Mouse (Mus musculus): Measurements from ENCODE around the gene Acad11. TPM values are rescaled to one million over a fixed set of nuclear protein-coding genes. Genes with fewer than 3 reads are reported as not detected.

Acad11 gene
- polyA plus RNA-seq, 1 experiment from 2014 or later: 11.2 TPM

DNA sequence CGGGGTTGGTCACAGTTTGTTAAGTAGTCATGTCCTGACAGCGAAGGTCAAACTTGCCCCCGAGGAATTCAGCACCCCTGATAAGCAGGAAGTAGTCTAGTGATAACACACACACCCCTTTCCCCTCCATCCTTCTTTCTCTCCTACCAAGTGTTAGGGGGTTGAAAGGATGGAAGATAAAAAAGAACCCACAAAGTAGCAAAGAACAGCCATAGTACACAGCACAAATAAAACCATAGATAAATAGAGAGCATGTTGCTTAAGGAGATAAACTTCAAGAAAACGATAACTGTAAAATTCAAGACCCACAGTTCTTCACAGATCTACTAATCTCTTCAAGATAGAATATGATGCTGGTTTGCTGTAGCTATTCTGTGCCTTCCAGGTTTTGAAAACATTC is 7.1 kb downstream of the Acad11 start:
- ATAC-seq (ENCODE audit: low read depth) (no peak), DNase-seq (ENCODE audit: low spot score) (no peak)
- H3K27me3 ChIP-seq (replicated peaks; ENCODE audit: control insufficient read depth, insufficient read depth, low read length): no peaks in the 10 kb centered on the region
- H3K4me3 ChIP-seq (ENCODE audit: low read depth, low read length): no peak overlapping the region
- H3K9me3 ChIP-seq (ENCODE audit: control insufficient read depth, low read length): no peaks in the 10 kb centered on the region
- H3K27ac ChIP-seq (replicated peaks; ENCODE audit: low read depth, low read length): no peak overlapping the region
- no peak overlapping the region for H3K9ac ChIP-seq (ENCODE audit: low read depth, low read length)
- WGBS: 75% methylated on average over 4 of the region's 4 CpGs
- H3K4me1 ChIP-seq (ENCODE audit: control insufficient read depth, insufficient read depth, low read length): no peaks in the 10 kb centered on the region
- no peak overlapping the region for H3K4me2 ChIP-seq (ENCODE audit: low read depth, low read length)
- H3K36me3 ChIP-seq (ENCODE audit: control insufficient read depth, insufficient read depth, low read length): no peaks in the 10 kb centered on the region

DNA sequence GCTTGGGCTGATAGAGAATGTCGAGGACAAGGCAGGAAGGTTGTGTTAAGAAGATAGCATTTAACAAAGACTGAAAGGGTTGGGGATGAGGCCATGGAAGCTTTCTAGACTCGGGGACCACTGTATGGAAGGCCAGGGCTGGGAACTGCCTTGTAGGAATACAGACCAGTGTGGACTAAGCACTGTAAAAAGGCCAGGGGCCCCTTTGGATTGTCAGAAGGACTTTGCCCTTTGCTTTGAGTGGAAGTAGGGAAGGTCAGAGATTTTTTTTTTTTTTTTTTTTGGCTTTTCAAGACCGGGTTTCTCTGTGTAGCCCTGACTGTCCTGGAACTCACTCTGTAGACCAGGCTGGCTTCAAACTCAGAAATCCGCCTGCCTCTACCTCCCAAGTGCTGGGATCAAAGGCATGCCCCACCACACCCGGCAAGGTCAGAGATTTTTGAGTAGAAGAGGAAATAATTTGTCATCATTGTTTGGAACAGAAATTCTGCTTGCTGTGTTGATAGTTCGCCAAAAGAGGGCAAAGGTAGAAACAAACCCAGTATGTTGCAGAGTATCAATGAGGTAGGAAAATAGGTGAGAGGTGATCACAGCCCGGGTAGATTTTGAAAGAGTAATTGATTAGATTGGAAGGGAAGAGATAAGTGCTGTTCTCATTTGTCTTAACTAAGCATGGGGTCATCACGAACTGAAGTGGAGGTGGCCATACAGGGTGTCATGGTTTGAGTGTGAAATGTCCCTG is 7.9 kb downstream of the Acad11 start:
- Histone ChIP-seq H3K27me3 (replicated peaks; ENCODE audit: control insufficient read depth, insufficient read depth, low read length) (no peaks in the 10 kb centered on the region), H3K9me3 (ENCODE audit: control insufficient read depth, low read length) (no peaks in the 10 kb centered on the region), H3K4me3 (ENCODE audit: low read depth, low read length) (no peak overlapping the region), H3K4me2 (ENCODE audit: low read depth, low read length) (no peak overlapping the region), H3K36me3 (ENCODE audit: control insufficient read depth, insufficient read depth, low read length) (no peaks in the 10 kb centered on the region), H3K9ac (ENCODE audit: low read depth, low read length) (no peak overlapping the region), H3K4me1 (ENCODE audit: control insufficient read depth, insufficient read depth, low read length) (no peaks in the 10 kb centered on the region), H3K27ac (replicated peaks; ENCODE audit: low read depth, low read length) (no peak overlapping the region)
- ATAC-seq (ENCODE audit: low read depth): no peak
- 76% methylated on average over 8 of the region's 8 CpGs for WGBS
- no peak for DNase-seq (ENCODE audit: low spot score)

DNA sequence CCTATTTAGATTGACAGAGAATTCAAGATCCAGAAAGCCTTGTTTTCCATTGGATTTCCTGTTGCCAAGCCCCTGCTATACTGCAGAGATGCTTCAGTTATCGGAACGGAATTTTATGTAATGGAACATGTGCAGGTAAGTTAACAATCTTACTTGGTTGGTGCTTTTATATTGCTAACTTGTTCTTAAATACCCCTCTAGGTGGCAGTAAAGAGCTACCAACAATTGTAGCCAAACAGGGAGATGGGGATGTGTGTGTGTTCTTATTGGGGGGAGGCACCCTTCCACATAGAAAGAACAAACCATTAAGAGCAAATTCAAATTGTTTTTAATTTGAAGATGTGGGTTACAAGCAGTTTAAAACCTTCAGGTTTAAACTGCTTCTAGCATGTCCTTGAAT is 12.6 kb downstream of the Acad11 start:
- Histone ChIP-seq H3K4me3 (ENCODE audit: low read depth, low read length) (no peak overlapping the region), H3K9me3 (ENCODE audit: control insufficient read depth, low read length) (no peaks in the 10 kb centered on the region), H3K9ac (ENCODE audit: low read depth, low read length) (no peak overlapping the region), H3K27ac (replicated peaks; ENCODE audit: low read depth, low read length) (no peak overlapping the region), H3K4me2 (ENCODE audit: low read depth, low read length) (no peak overlapping the region), H3K4me1 (ENCODE audit: control insufficient read depth, insufficient read depth, low read length) (no peaks in the 10 kb centered on the region), H3K36me3 (ENCODE audit: control insufficient read depth, insufficient read depth, low read length) (no peaks in the 10 kb centered on the region), H3K27me3 (replicated peaks; ENCODE audit: control insufficient read depth, insufficient read depth, low read length) (no peaks in the 10 kb centered on the region)
- ATAC-seq (ENCODE audit: low read depth): no peak
- no peak for DNase-seq (ENCODE audit: low spot score)
- 63% methylated on average over 2 of the region's 2 CpGs for WGBS

DNA sequence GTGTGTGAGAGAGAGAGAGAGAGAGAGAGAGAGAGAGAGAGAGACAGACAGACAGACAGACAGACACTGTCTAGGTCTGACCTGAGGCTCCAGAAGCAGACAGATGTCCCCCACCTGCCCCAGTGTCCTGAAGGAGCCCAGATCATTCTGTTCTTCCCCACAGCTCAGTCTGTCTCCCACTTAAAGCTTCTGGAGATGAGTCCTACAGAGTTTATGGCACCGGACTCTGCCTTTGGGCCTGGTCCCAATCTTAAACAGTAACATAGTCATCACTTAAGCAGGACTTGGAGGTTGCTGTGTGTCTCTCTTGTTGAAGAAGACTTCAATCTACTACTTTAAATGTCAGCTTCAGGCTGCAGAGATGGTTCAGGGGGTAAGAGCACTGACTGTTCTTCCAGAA is 15.6 kb downstream of the Acad11 start:
- Histone ChIP-seq H3K27me3 (replicated peaks; ENCODE audit: control insufficient read depth, insufficient read depth, low read length) (no peaks in the 10 kb centered on the region), H3K4me2 (ENCODE audit: low read depth, low read length) (no peak overlapping the region), H3K4me3 (ENCODE audit: low read depth, low read length) (no peak overlapping the region), H3K9me3 (ENCODE audit: control insufficient read depth, low read length) (no peaks in the 10 kb centered on the region), H3K4me1 (ENCODE audit: control insufficient read depth, insufficient read depth, low read length) (no peaks in the 10 kb centered on the region), H3K27ac (replicated peaks; ENCODE audit: low read depth, low read length) (no peak overlapping the region), H3K36me3 (ENCODE audit: control insufficient read depth, insufficient read depth, low read length) (0 out of 2 replicates have a peak, but pooled peaks cover 3% of the 10 kb centered on the region), H3K9ac (ENCODE audit: low read depth, low read length) (no peak overlapping the region)
- WGBS: 100% methylated on average over 1 of the region's 1 CpGs
- DNase-seq (ENCODE audit: low spot score) (no peak), ATAC-seq (ENCODE audit: low read depth) (no peak)

DNA sequence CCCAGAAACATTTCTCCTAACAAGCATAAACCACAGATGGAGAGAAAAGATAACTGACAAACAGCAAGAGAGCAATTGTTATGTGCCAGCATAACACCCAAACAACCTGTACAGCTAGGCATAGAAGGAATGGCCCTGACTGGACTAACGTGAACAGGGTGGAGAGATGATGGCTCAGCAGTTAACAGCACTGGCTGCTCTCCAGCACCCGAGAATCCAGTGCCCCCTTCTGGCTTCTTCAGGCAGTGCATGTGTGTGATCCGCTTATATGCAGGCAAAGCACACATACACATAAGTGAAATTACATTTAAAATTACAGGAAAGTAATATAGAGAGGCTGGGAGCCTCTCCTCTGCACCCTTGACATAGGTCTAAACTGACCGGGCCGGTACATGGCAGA is 16.2 kb downstream of the Acad11 start:
- H3K4me1 ChIP-seq (ENCODE audit: control insufficient read depth, insufficient read depth, low read length): no peaks in the 10 kb centered on the region
- H3K27me3 ChIP-seq (replicated peaks; ENCODE audit: control insufficient read depth, insufficient read depth, low read length): no peaks in the 10 kb centered on the region
- no peak for DNase-seq (ENCODE audit: low spot score)
- no peaks in the 10 kb centered on the region for H3K9me3 ChIP-seq (ENCODE audit: control insufficient read depth, low read length)
- H3K27ac ChIP-seq (replicated peaks; ENCODE audit: low read depth, low read length): no peak overlapping the region
- no peak overlapping the region for H3K4me2 ChIP-seq (ENCODE audit: low read depth, low read length)
- 50% methylated on average over 5 of the region's 5 CpGs for WGBS
- 0 out of 2 replicates have a peak, but pooled peaks cover 3% of the 10 kb centered on the region for H3K36me3 ChIP-seq (ENCODE audit: control insufficient read depth, insufficient read depth, low read length)
- ATAC-seq (ENCODE audit: low read depth): no peak
- no peak overlapping the region for H3K9ac ChIP-seq (ENCODE audit: low read depth, low read length)
- no peak overlapping the region for H3K4me3 ChIP-seq (ENCODE audit: low read depth, low read length)

DNA sequence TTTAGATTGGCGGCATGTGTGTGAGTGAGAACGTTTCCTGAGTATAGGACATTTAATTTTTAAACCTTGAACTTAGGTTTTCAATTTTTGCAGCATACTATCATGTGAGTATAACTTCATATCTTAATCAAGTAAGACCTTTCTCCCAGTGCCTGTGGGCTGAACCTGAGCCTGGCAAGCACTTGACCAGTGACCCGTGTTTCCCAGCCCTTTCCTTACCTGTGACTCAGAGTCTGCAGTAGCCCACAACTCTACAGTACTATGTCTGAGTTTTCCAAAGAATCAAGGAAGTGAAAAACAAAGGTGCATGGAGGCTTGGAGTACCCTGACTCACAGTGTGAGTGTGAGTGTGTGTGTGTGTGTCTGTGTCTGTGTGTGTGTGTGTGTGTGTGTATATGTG is 16.9 kb downstream of the Acad11 start:
- Histone ChIP-seq H3K4me3 (ENCODE audit: low read depth, low read length) (no peak overlapping the region), H3K4me1 (ENCODE audit: control insufficient read depth, insufficient read depth, low read length) (no peaks in the 10 kb centered on the region), H3K27ac (replicated peaks; ENCODE audit: low read depth, low read length) (no peak overlapping the region), H3K36me3 (ENCODE audit: control insufficient read depth, insufficient read depth, low read length) (0 out of 2 replicates have a peak, but pooled peaks cover 3% of the 10 kb centered on the region), H3K9me3 (ENCODE audit: control insufficient read depth, low read length) (no peaks in the 10 kb centered on the region), H3K4me2 (ENCODE audit: low read depth, low read length) (no peak overlapping the region), H3K9ac (ENCODE audit: low read depth, low read length) (no peak overlapping the region), H3K27me3 (replicated peaks; ENCODE audit: control insufficient read depth, insufficient read depth, low read length) (no peaks in the 10 kb centered on the region)
- ATAC-seq (ENCODE audit: low read depth) (no peak), DNase-seq (ENCODE audit: low spot score) (no peak)
- WGBS: 67% methylated on average over 3 of the region's 3 CpGs

DNA sequence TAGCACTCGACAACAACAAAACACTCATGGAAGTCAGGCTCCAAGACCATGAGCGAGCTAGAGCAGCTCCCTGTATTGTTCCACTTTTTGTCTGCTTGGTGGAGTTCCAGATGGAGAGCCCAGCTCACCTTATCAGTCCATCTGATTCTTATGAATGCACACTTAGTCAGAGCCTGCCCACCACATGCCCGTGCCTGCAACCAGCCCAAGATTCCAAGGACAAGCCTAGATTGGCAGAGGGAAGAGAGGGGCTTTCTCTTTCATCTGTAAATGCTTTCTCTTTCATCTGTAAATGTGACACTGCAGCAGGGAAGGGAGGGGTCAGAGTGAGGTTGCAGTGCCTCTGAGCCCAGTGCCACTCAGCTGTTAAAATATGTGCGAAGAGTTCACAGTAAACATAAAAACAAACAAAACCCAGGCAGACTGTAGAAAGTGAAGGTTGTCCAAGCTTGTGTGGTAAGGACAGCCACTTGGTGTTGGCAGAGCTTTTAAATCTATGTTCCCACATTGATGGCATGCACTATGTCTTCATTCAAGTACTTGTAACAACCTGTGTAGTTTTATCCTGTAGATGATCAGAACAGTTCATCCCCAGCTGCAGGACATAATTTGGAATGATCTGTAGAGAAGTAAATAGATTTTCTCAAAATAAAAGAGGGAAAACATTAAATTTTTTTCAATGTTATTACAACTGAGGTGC is 22.7 kb downstream of the Acad11 start:
- ATAC-seq (ENCODE audit: low read depth) (peak; percentile 79; the same call in 1 of the 2 replicates), DNase-seq (ENCODE audit: low spot score) (peak; percentile 46)
- WGBS: 49% methylated on average over 4 of the region's 4 CpGs
- no peaks in the 10 kb centered on the region for H3K27me3 ChIP-seq (replicated peaks; ENCODE audit: control insufficient read depth, insufficient read depth, low read length)
- H3K4me2 ChIP-seq (ENCODE audit: low read depth, low read length): no peak overlapping the region
- H3K27ac ChIP-seq (replicated peaks; ENCODE audit: low read depth, low read length): no peak overlapping the region
- H3K9me3 ChIP-seq (ENCODE audit: control insufficient read depth, low read length): no peaks in the 10 kb centered on the region
- peaks cover 6% of the 10 kb centered on the region; the same call in 1 of the 2 replicates for H3K36me3 ChIP-seq (ENCODE audit: control insufficient read depth, insufficient read depth, low read length)
- H3K4me3 ChIP-seq (ENCODE audit: low read depth, low read length): no peak overlapping the region
- H3K4me1 ChIP-seq (ENCODE audit: control insufficient read depth, insufficient read depth, low read length): peaks cover 5% of the 10 kb centered on the region; the same call in 1 of the 2 replicates
- no peak overlapping the region for H3K9ac ChIP-seq (ENCODE audit: low read depth, low read length)

DNA sequence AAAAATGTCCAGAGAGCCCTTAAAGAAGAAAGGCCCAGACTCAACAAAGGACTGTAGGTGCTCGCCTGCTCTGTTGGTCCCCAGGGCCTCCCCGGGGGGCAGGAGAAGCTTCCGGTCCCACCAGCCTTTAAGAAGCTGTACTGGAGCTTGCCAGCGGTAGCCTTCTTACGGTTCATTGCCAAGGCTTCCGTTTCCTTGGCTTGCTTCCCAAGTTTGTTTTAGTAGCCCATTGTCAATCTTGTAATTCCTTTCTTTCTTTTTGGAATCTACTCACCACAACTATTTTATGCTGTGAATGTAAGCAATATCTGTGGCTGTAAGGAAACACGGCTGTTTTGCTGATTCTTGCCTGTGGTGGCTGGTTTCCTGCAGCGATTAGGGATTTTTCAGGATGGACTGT is 25.4 kb downstream of the Acad11 start:
- no peaks in the 10 kb centered on the region for H3K27me3 ChIP-seq (replicated peaks; ENCODE audit: control insufficient read depth, insufficient read depth, low read length)
- peaks cover 5% of the 10 kb centered on the region; the same call in 1 of the 2 replicates for H3K4me1 ChIP-seq (ENCODE audit: control insufficient read depth, insufficient read depth, low read length)
- H3K36me3 ChIP-seq (ENCODE audit: control insufficient read depth, insufficient read depth, low read length): peaks cover 4% of the 10 kb centered on the region; the same call in 1 of the 2 replicates
- H3K9ac ChIP-seq (ENCODE audit: low read depth, low read length): no peak overlapping the region
- no peaks in the 10 kb centered on the region for H3K9me3 ChIP-seq (ENCODE audit: control insufficient read depth, low read length)
- DNase-seq (ENCODE audit: low spot score) (peak; percentile 70), ATAC-seq (ENCODE audit: low read depth) (peak; percentile 62; the same call in 1 of the 2 replicates)
- H3K4me3 ChIP-seq (ENCODE audit: low read depth, low read length): no peak overlapping the region
- H3K4me2 ChIP-seq (ENCODE audit: low read depth, low read length): peak overlapping the region; percentile 10; the same call in 1 of the 2 replicates
- H3K27ac ChIP-seq (replicated peaks; ENCODE audit: low read depth, low read length): peak overlapping the region; percentile 65
- WGBS: 43% methylated on average over 8 of the region's 8 CpGs

Measured in embryonic facial prominence, embryonic 14.5 days (tissue).